Comparison of ENCODE assay signal across 8 mouse cellular contexts in genomic region chr16:89774553-89774913, GRCm38 (mm10).
DNase-seq lines count a peak whose midpoint lies in the region; ATAC-seq and TF ChIP-seq lines count a peak whose summit lies in the region.

No protein-coding gene starts in this region.

- no peaks in the 10 kb centered on the region for H3K79me2 ChIP-seq in MEL (ENCODE audit: control insufficient read depth, insufficient read depth, low read length, poor library complexity)

- TF ChIP-seq RAD21 in MEL (IDR thresholded peaks at IDR 0.05; ENCODE audit: low read depth, low read length): no peak

- no peak for TF ChIP-seq POLR2A in MEL (IDR thresholded peaks at IDR 0.05; ENCODE audit: control insufficient read depth in 1 of 2, insufficient read depth in 1 of 2, low read depth in 1 of 2, low read length in 2 of 2, poor library complexity in 1 of 2)

- no peak for TF ChIP-seq EP300 in MEL (IDR thresholded peaks at IDR 0.05; ENCODE audit: low read depth in 1 of 2, low read length in 2 of 2)

- peaks cover 6% of the 10 kb centered on the region for H3K9me3 ChIP-seq in heart, embryonic 11.5 days (replicated peaks; ENCODE audit: control insufficient read depth, low read length)
- H3K9me3 ChIP-seq in MEL (replicated peaks; ENCODE audit: insufficient read depth, low read length): no peaks in the 10 kb centered on the region
- peaks cover 11% of the 10 kb centered on the region for H3K9me3 ChIP-seq in hindbrain, embryonic 14.5 days (ENCODE audit: control insufficient read depth, low read length)
- peaks cover 15% of the 10 kb centered on the region for H3K9me3 ChIP-seq in midbrain, embryonic 10.5 days (replicated peaks)

- DNase-seq in heart, adult 18-20 months: no peak
- DNase-seq in MEL (ENCODE audit: low read depth, low spot score): no peak
- no peak for DNase-seq in hindbrain, embryonic 14.5 days (ENCODE audit: low spot score)
- DNase-seq in midbrain, embryonic 10.5 days (ENCODE audit: low spot score): no peak
- no peak for DNase-seq in thymus, postnatal 10 days (ENCODE audit: low spot score in 2 of 2)
- DNase-seq in gastrocnemius, postnatal 4 days (ENCODE audit: low spot score in 2 of 2): no peak
- DNase-seq in adrenal gland, adult 2 months: no peak

- no peaks in the 10 kb centered on the region for H3K36me3 ChIP-seq in heart, embryonic 11.5 days (ENCODE audit: control insufficient read depth, insufficient read depth, low read length)
- H3K36me3 ChIP-seq in MEL (ENCODE audit: control insufficient read depth in 1 of 2, insufficient read depth in 2 of 2, low read length in 2 of 2): no peaks in the 10 kb centered on the region
- no peaks in the 10 kb centered on the region for H3K36me3 ChIP-seq in hindbrain, embryonic 14.5 days (replicated peaks; ENCODE audit: control insufficient read depth, insufficient read depth)
- H3K36me3 ChIP-seq in midbrain, embryonic 10.5 days: no peaks in the 10 kb centered on the region

- no peaks in the 10 kb centered on the region for H3K27me3 ChIP-seq in heart, embryonic 11.5 days (ENCODE audit: control insufficient read depth, insufficient read depth, low read length)
- H3K27me3 ChIP-seq in MEL (ENCODE audit: control insufficient read depth in 1 of 2, insufficient read depth in 2 of 2, low read length in 2 of 2): no peaks in the 10 kb centered on the region
- H3K27me3 ChIP-seq in hindbrain, embryonic 14.5 days (ENCODE audit: control insufficient read depth, insufficient read depth, low read length): no peaks in the 10 kb centered on the region
- H3K27me3 ChIP-seq in midbrain, embryonic 10.5 days (ENCODE audit: low read depth, poor library complexity, severe bottlenecking): peaks cover 15% of the 10 kb centered on the region

- no peak overlapping the region for H3K9ac ChIP-seq in heart, embryonic 11.5 days (ENCODE audit: low read depth, low read length)
- H3K9ac ChIP-seq in MEL (ENCODE audit: control insufficient read depth, low read depth, low read length, poor library complexity, severe bottlenecking): no peak overlapping the region
- H3K9ac ChIP-seq in hindbrain, embryonic 14.5 days: peak overlapping the region; percentile 48; the same call in 1 of the 2 replicates

- WGBS in heart, embryonic 11.5 days (ENCODE audit: insufficient replicate concordance): 34% methylated on average over 10 of the region's 10 CpGs
- WGBS in hindbrain, embryonic 14.5 days: 27% methylated on average over 10 of the region's 10 CpGs
- 40% methylated on average over 10 of the region's 10 CpGs for WGBS in midbrain, embryonic 10.5 days

- H3K4me1 ChIP-seq in heart, embryonic 11.5 days (ENCODE audit: control insufficient read depth, insufficient read depth, low read length): no peaks in the 10 kb centered on the region
- H3K4me1 ChIP-seq in MEL (ENCODE audit: control insufficient read depth in 1 of 2, insufficient read depth in 2 of 2, low read length in 2 of 2): no peaks in the 10 kb centered on the region
- no peaks in the 10 kb centered on the region; the same call in 1 of the 2 replicates for H3K4me1 ChIP-seq in hindbrain, embryonic 14.5 days (replicated peaks; ENCODE audit: control insufficient read depth, insufficient read depth, low read length)
- peaks cover 8% of the 10 kb centered on the region; the same call in 1 of the 2 replicates for H3K4me1 ChIP-seq in midbrain, embryonic 10.5 days

- no peak for TF ChIP-seq CTCF in MEL (IDR thresholded peaks at IDR 0.05 in 2 of 3, conservative IDR thresholded peaks at IDR 0.05 in 1 of 3; ENCODE audit: control insufficient read depth in 1 of 3, insufficient read depth in 1 of 3, low read depth in 2 of 3, low read length in 3 of 3, poor library complexity in 1 of 3, severe bottlenecking in 1 of 3)

- no peak overlapping the region for H3K4me3 ChIP-seq in heart, embryonic 11.5 days (ENCODE audit: low read depth, low read length)
- no peak overlapping the region for H3K4me3 ChIP-seq in MEL (ENCODE audit: control insufficient read depth in 1 of 2, insufficient read depth in 1 of 2, low read depth in 2 of 2, low read length in 2 of 2)
- H3K4me3 ChIP-seq in hindbrain, embryonic 14.5 days (replicated peaks; ENCODE audit: low read length): peak overlapping the region; percentile 28; the same call in 1 of the 2 replicates
- peak overlapping the region; percentile 50 for H3K4me3 ChIP-seq in midbrain, embryonic 10.5 days

- H3K4me2 ChIP-seq in heart, embryonic 11.5 days: peak overlapping the region; percentile 84
- peak overlapping the region; percentile 68 for H3K4me2 ChIP-seq in hindbrain, embryonic 14.5 days (replicated peaks)

- no peak for ATAC-seq in heart, embryonic 11.5 days (replicated peaks; ENCODE audit: insufficient number of reproducible peaks, low FRiP score, low TSS enrichment)
- no peak for ATAC-seq in hindbrain, embryonic 14.5 days (ENCODE audit: low FRiP score)

- no peak overlapping the region for H3K27ac ChIP-seq in heart, embryonic 11.5 days (ENCODE audit: low read depth, low read length)
- H3K27ac ChIP-seq in MEL (ENCODE audit: control insufficient read depth, low read depth, low read length): no peak overlapping the region
- no peak overlapping the region for H3K27ac ChIP-seq in hindbrain, embryonic 14.5 days
- H3K27ac ChIP-seq in midbrain, embryonic 10.5 days (replicated peaks): peak overlapping the region; percentile 69; the same call in 1 of the 2 replicates

TF ChIP-seq in MEL, 35 proteins besides CTCF, POLR2A, EP300 and RAD21:
- no peak for TF ChIP-seq TAL1 (IDR thresholded peaks at IDR 0.05; ENCODE audit: low read length)
- TF ChIP-seq MYC (IDR thresholded peaks at IDR 0.05; ENCODE audit: low read depth, low read length): 0 out of 2 replicates have a peak, but pooled peaks have one; percentile 18
TF ChIP-seq in MEL: peak in this region for 1.

Comparison
In these comparisons a context has a peak if more than half of its experiments do, and no peak if none do; other contexts are left out.
1. H3K4me3 ChIP-seq: peak in hindbrain, embryonic 14.5 days (single experiment) and midbrain, embryonic 10.5 days (single experiment); none in heart, embryonic 11.5 days (single experiment) and MEL (0 of 2).